Mouse (Mus musculus): ENCODE measurements around the gene Hgf.
A peak's percentile ranks its signal among the peaks of the same experiment; 100 is the strongest.

Gene Hgf

GRCm38 (mm10) chr5:16553304-16554047 is at the start of gene Hgf:
Gene Hgf (plus strand): TSS chr5:16553495.
- DNase-seq (ENCODE audit: low spot score) = peak; percentile 47

DNA sequence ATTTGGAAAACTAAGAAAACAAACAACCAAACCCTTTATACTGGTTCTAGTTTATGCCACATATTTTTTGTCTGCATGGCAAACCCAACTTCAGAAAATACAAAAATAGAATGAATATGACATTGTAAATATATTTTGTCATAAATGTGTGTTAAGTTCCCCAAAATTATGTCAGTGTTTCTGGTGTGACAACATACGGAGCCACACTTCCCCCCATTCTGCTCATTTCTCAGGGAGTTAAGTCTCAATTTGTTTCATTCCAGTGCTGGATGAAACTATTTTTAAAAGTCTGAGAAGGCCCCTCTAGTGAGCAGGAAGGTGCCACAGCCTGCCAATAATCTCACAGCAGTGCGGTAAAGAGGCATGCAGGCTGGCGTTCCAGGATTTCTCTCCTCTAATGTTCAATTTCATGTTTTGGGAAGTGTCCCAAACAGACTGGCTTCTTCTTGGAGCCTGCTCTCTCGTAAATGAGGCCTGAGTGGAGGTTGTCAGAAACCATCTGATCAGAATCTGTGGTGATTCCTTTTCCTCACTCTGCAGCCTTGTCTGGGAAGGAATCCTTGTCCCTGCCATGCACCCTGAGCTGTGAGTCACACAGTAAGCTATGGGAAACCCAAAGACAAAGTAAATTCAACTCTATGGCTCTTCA is 46.5 kb upstream of the Hgf start:
- DNase-seq (ENCODE audit: low spot score) = no peak

GRCm38 (mm10) chr5:16531619-16532277 is 21.5 kb upstream of the Hgf start:
- DNase-seq (ENCODE audit: low spot score) = no peak

DNA sequence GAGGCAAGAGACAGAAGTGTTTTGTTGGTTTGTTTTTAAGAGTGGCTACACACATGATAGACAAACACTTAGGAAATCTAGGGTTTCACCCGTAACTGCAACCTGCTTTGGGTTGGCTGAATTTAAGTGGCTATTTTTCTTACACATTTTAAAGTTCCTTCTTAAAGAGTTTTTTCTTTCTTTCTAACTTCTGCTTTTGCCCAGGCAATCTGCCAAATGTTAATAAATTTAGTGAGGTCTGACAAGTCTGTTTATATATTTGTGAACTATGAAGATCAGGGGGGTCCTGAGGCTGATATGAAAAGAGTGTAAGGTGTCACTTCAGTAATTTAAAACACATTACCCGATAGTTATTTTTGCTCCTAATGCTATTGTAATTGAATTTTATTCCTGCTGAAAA is 15.2 kb upstream of the Hgf start:
- no peak for DNase-seq (ENCODE audit: low spot score)

DNA sequence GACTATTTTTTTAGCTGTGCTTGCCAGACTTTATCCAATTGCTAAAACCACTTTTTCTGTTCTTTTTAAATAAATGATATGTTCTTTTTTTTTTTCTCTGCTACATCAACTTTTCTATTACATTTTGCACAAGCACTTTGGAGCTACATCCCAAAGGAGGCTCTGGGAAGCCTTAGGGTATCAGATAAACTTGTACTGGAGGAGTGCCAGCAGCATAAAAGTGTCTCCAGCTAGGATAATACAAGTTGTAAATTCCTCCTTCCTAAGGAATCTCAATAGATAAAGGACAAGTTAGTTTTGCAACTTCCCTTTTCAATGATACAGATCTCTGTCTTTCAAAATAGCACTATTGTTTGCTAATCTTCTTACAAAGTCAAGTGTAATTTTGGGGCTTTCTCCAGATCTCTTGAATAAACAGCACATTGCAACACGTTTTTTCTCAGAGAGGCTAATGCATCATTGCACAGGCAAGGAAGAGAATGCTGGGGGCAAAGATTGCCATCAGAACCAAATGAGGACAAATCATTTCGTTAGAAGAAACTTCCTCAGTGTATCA is 11.7 kb upstream of the Hgf start:
- DNase-seq (ENCODE audit: low spot score) = peak; percentile 12

DNA sequence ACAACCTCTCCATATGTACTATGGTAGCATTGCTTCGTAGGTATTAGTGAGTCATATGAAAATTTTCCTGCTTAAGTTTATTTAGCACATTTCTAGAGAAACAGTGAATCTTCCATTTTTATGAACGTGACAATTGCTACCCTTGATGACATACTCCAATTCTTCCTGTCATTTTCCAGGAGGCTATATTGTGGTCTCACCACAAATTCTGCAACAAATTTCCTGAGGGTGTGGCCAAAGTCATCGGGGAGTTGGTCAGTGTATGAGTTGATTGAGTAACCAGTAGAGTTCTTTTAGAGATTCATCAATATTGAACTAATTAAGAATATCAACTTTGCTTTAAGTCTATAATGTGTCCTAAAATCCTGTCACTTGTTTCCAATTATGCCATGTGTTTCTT is 5.8 kb upstream of the Hgf start:
- DNase-seq (ENCODE audit: low spot score) = no peak

DNA sequence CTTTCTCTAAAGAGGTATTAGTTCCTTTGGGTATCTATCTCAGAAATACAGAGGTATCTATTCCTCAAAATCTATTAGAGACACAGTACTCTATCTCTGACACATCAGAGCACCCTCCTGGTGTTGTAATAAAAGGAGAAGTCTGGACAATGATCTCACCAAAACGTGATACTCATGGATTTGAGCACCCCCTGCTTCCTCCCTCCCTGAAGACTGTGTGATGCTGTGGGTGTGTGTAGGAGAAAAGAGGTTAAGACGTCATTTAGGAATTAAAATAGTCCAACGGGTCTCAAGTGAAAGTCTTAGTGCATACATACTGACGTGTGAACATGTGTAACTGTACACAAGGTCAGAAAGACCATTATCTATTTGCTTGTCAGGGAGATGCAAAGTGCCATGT is 648 bp upstream of the Hgf start:
- peak; percentile 9 for DNase-seq (ENCODE audit: low spot score)

DNA sequence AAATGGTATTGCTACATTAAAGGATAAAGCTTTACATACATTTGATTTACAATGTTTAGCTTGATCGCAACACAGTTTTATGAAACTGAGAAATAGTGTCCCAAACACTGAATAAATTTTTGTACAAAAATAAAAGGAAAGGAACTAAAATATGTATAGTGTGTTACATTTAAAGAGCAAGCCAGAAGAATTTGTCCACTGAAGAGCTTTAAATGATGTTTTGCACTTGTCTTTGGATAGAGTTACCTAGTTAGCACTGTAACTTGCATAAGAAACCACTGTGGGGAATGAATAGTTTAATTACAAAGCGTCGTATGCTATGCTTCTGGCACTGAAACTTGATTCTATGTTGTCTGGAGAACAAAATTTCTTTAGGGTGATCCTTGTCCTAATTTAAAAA is 7.0 kb downstream of the Hgf start:
- no peak for DNase-seq (ENCODE audit: low spot score)

GRCm38 (mm10) chr5:16568997-16569396 is 15.7 kb downstream of the Hgf start:
- DNase-seq (ENCODE audit: low spot score) = no peak

DNA sequence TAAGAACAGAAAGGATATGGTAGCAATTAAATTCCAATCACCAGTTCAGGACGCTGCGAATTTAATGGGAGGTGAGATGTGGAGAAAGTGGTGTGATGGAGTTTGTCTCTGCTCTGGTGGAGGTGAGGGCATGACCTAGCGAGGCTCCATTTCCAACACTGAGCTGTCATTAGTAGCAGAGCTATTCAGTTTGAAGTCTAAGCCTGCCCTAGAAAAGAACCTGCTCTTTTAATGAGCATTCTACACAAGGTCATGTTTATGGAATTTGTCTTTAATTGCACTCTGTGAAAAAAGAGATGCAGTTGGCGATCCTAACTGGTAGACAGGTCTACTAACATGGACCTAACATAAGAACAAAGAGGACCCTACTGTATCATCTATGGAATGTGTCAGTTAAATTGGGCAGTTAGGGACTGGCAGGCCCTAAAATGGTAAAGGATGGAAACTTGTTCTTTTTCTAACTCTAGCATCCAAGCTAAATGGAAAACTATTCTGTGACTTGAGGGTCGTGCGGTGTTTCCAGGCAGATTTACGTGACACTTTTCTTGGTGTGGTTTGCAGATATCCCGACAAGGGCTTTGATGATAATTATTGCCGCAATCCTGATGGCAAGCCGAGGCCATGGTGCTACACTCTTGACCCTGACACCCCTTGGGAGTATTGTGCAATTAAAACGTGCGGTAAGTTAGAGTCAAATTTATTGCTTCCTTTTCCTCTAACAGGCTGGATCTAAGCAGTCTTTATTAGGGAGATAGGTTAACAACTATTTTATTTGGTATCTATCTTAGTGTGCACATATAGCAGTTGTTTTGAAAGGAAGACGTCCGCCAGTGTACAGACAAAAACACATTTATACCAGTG is 24.8 kb downstream of the Hgf start:
- no peak for DNase-seq (ENCODE audit: low spot score)

DNA sequence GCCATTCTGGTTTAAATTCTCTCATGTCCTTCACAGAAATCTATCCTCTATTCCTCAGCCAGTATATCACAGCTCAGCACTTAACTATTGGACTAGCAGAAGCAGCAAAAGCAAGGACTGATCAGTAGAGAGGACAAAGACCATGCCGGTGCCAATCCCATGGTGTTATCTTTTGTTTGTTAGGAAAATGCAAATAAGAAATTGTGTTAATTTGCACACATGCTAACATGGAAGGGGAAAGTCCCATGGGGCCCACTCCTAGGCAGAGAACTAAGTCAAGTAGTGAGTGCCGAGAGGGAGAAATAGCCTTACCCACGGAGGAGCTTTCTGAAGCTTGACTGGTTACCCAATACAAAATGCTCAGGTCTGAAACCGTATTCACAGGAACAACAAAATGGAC is 42.4 kb downstream of the Hgf start:
- no peak for DNase-seq (ENCODE audit: low spot score)

- DNase-seq (ENCODE audit: low spot score) = no peak
These were observed 44.7 kb downstream of the Hgf start for GRCm38 (mm10) chr5:16597996-16598395.

DNA sequence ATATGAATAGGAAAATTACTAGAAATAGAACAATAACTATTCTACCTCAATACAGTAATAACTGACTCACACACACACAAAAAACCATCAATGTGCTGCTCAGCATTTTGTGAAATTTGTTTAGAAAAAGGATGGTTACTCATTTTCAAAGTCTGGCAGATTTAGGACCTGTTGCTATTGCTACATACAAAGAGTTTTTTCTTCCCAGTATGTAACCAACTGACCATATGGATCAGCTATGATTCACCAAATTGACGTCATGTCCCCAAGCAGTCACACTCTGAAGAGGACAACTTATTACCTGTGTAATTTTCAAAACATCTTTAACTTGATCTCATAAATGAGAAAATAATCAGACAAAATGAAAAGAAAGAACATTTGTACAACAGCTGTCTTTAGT is 48.2 kb downstream of the Hgf start:
- DNase-seq (ENCODE audit: low spot score) = no peak

DNA sequence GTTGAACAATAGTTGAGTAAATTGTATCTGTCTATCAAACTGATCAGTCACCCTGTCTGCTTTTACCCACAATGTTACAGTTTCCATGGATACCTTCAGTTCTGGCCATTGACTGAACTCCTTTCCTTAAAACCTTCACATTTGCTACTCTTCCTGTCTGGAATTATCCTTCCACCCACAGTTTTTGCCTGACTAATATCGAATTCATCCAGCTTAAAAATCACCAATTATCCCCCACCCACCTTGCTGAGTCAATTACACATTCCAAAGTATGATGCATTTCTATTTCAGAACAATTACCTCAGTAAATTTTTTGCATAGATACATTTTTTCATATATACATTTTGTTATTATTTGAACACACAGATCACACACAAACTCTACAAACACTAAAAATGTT is 79.7 kb downstream of the Hgf start:
- no peak for DNase-seq (ENCODE audit: low spot score)

DNA sequence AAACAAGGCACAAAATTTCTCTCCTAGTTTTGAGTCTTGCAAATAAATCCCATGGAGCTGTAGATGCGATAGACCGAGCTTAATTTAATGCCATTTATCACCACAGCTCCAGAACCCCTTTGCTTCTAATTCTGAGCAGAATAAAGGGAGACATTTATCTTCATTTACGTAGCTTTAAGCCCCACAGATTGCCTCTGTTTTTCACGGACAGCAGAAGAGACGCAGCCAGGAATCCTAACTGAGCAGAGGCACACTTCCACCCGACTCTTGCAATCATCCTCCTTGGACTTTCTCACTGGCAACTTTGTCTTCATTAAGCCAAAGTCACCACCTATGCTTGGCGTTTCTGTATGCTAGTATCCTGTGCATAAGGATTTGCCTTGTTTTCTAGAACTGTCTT is 93.1 kb downstream of the Hgf start:
- no peak for DNase-seq (ENCODE audit: low spot score)

DNA sequence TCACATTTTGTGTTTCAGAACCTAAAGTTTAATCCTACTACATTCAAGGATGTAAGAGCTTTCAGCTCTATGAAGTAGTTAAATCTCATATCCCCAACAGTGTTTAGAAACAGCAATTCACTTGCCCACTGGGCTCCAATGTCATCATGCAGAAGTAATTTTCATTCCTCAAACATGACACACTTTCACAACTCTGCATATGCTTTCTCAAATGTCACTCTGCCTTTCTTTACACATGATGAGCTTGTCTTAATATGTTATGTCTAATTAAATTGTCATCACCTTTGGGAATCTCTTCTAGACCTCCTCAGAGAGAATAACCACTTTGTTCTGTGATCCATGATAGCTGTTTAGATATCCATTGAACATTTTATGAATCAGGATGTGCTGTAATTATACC is 94.4 kb downstream of the Hgf start:
- no peak for DNase-seq (ENCODE audit: low spot score)

- DNase-seq (ENCODE audit: low spot score) = no peak
These were observed 96.9 kb downstream of the Hgf start for GRCm38 (mm10) chr5:16650240-16650639.

DNA sequence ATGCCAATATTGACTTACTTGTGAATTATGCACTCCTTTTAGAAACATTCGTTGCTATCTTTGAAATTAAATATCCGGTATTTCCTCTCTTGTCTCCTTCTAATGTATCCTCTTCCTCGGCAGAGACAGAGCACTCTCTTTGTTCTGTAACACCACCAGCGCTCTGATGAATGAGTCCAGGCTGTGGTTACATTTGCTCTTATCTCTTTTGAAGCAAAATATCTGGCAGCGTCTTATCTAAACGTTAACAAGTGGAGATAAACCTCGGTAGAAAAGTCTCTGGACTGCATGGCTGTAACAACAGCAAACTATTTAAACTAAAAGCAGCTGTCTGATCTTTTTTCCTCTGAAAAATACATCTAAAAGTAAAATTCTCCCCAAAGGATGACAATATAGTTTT is 100.7 kb downstream of the Hgf start:
- no peak for DNase-seq (ENCODE audit: low spot score)

Data from lung, postnatal 25 days (tissue).